Mouse (Mus musculus): ENCODE data around the gene Ccdc88c.

- no peak for TF ChIP-seq CTCF (IDR thresholded peaks at IDR 0.05; ENCODE audit: extremely low read depth, insufficient read depth, low read length)
- no peak for TF ChIP-seq POLR2A (IDR thresholded peaks at IDR 0.05; ENCODE audit: extremely low read depth, insufficient read depth, low read length)
Measured at GRCm38 (mm10) chr12:100908298-100909034, 120.4 kb downstream of the Ccdc88c start.
